Mouse (Mus musculus) testis, adult 2 months (tissue): ENCODE measurements around the gene Cela3b.

Experiments used
- CTCF ChIP-seq: fragments of 200-500 bp; IDR thresholded peaks from 2 replicates; pipeline ENCODE4 v1.5.1; 2012; ENCODE audit warnings: low read depth, mild to moderate bottlenecking, inconsistent platforms, low read length, moderate library complexity; ENCODE audit not compliant: control insufficient read depth, insufficient read depth, insufficient replicate concordance
- POLR2A ChIP-seq: fragments of 200-500 bp; IDR thresholded peaks from 2 replicates; pipeline ENCODE4 v1.6.1; 2012; ENCODE audit warnings: low read depth, mild to moderate bottlenecking, inconsistent platforms, low read length, moderate library complexity; ENCODE audit not compliant: control insufficient read depth

GRCm38 (mm10) chr4:137474694-137475093 is 44.4 kb upstream of the Cela3b start:
- TF ChIP-seq POLR2A (no peak), CTCF (no peak)
